Mouse (Mus musculus) hindbrain, embryonic 14.5 days (tissue): Measurements from ENCODE around the gene Tanc1. TPM values are rescaled to one million over a fixed set of nuclear protein-coding genes. Genes with fewer than 3 reads are reported as not detected.

Experiments
- ATAC-seq: fragments of 200-750 bp; cut with Nextera tagmentation; 2 replicates; pipeline ENCODE4 v1.8.0; 2017; ENCODE audit warnings: moderate number of reproducible peaks, mild to moderate bottlenecking, moderate TSS enrichment, moderate library complexity; ENCODE audit not compliant: low FRiP score
- DNase-seq: peaks from one replicate; pipeline ENCODE4 v3.0.0-alpha.2; 2015; ENCODE audit warnings: low spot score
- H3K27ac ChIP-seq: fragments of 300-500 bp; sonication (generic); 2 replicates; pipeline ENCODE4 v1.5.1; 2014; ENCODE audit warnings: mild to moderate bottlenecking, moderate library complexity
- H3K27me3 ChIP-seq: fragments of 300-500 bp; sonication (generic); 2 replicates; pipeline ENCODE4 v1.6.1; 2014; ENCODE audit warnings: mild to moderate bottlenecking, low read length, mixed read lengths; ENCODE audit not compliant: control insufficient read depth, insufficient read depth
- H3K36me3 ChIP-seq: fragments of 300-500 bp; sonication (generic); replicated peaks from 2 replicates; pipeline ENCODE4 v1.6.1; 2014; ENCODE audit not compliant: control insufficient read depth, insufficient read depth
- H3K4me1 ChIP-seq: fragments of 300-500 bp; sonication (generic); replicated peaks from 2 replicates; pipeline ENCODE4 v1.6.1; 2014; ENCODE audit warnings: antibody characterized with exemption, low read length, mixed read lengths; ENCODE audit not compliant: control insufficient read depth, insufficient read depth
- H3K4me2 ChIP-seq: fragments of 300-500 bp; sonication (generic); replicated peaks from 2 replicates; pipeline ENCODE4 v1.6.1; 2014; ENCODE audit warnings: mild to moderate bottlenecking, moderate library complexity
- H3K4me3 ChIP-seq: fragments of 300-500 bp; sonication (generic); replicated peaks from 2 replicates; pipeline ENCODE4 v1.5.1; 2014; ENCODE audit warnings: mild to moderate bottlenecking, low read length
- H3K9ac ChIP-seq: fragments of 300-500 bp; sonication (generic); 2 replicates; pipeline ENCODE4 v1.6.1; 2014
- H3K9me3 ChIP-seq: fragments of 300-500 bp; sonication (generic); 2 replicates; pipeline ENCODE4 v1.6.1; 2016; ENCODE audit warnings: low read length; ENCODE audit not compliant: control insufficient read depth
- WGBS: fragments of 180-500 bp; shearing (Covaris S2); extraction: QIAGEN DNeasy Blood & Tissue Kit; methylation state at CpG from one replicate; pipeline ENCODE4 v1.1.7; 2014; 5-methylcytosine and 5-hydroxymethylcytosine counted together
- polyA plus RNA-seq: library from polyadenylated mRNA; unstranded; fragments of >200 nt; fragmentation: Nextera tagmentation; extraction: Ambion mirVana; gene quantifications from 2 replicates; pipeline ENCODE4 v1.2.1, GENCODE M21; 2014

Gene Tanc1
- polyA plus RNA-seq, 1 experiment from 2014 or later: 7.9 TPM

GRCm38 (mm10) chr2:59794838-59795237 lies 183.0 kb downstream of the Tanc1 start:
- ATAC-seq: no peak
- no peaks in the 10 kb centered on the region for H3K36me3 ChIP-seq
- 84% methylated on average over 6 of the region's 6 CpGs for WGBS
- no peaks in the 10 kb centered on the region for H3K27me3 ChIP-seq
- no peaks in the 10 kb centered on the region; the same call in 1 of the 2 replicates for H3K4me1 ChIP-seq
- no peak overlapping the region for H3K9ac ChIP-seq
- no peak for DNase-seq
- H3K4me3 ChIP-seq: no peak overlapping the region
- no peak overlapping the region for H3K4me2 ChIP-seq
- no peaks in the 10 kb centered on the region for H3K9me3 ChIP-seq
- H3K27ac ChIP-seq: no peak overlapping the region

- no peak overlapping the region for H3K4me3 ChIP-seq
- no peaks in the 10 kb centered on the region for H3K9me3 ChIP-seq
- H3K27ac ChIP-seq: no peak overlapping the region
- H3K27me3 ChIP-seq: no peaks in the 10 kb centered on the region
- no peaks in the 10 kb centered on the region for H3K36me3 ChIP-seq
- ATAC-seq (no peak), DNase-seq (no peak)
- no peak overlapping the region for H3K4me2 ChIP-seq
- no peak overlapping the region for H3K9ac ChIP-seq
- no peaks in the 10 kb centered on the region; the same call in 1 of the 2 replicates for H3K4me1 ChIP-seq
- 73% methylated on average over 16 of the region's 16 CpGs for WGBS
Observed at GRCm38 (mm10) chr2:59798934-59799532, 187.2 kb downstream of the Tanc1 start.

- no peak for ATAC-seq
- no peaks in the 10 kb centered on the region for H3K36me3 ChIP-seq
- no peaks in the 10 kb centered on the region for H3K27me3 ChIP-seq
- WGBS: 80% methylated on average over 14 of the region's 14 CpGs
- no peak overlapping the region for H3K4me3 ChIP-seq
- no peaks in the 10 kb centered on the region for H3K9me3 ChIP-seq
- H3K9ac ChIP-seq: no peak overlapping the region
- no peak for DNase-seq
- no peak overlapping the region for H3K4me2 ChIP-seq
- no peak overlapping the region for H3K27ac ChIP-seq
- H3K4me1 ChIP-seq: no peaks in the 10 kb centered on the region; the same call in 1 of the 2 replicates
Observed at GRCm38 (mm10) chr2:59799572-59799971, 187.7 kb downstream of the Tanc1 start.

GRCm38 (mm10) chr2:59800481-59801266 lies 188.8 kb downstream of the Tanc1 start:
- no peak for ATAC-seq
- H3K36me3 ChIP-seq: no peaks in the 10 kb centered on the region
- 94% methylated on average over 18 of the region's 18 CpGs for WGBS
- no peak overlapping the region for H3K9ac ChIP-seq
- H3K4me2 ChIP-seq: no peak overlapping the region
- no peak for DNase-seq
- H3K9me3 ChIP-seq: no peaks in the 10 kb centered on the region
- H3K27me3 ChIP-seq: no peaks in the 10 kb centered on the region
- H3K27ac ChIP-seq: no peak overlapping the region
- H3K4me3 ChIP-seq: no peak overlapping the region
- no peaks in the 10 kb centered on the region; the same call in 1 of the 2 replicates for H3K4me1 ChIP-seq

GRCm38 (mm10) chr2:59802722-59803387 lies 191.0 kb downstream of the Tanc1 start:
- Histone ChIP-seq H3K27me3 (no peaks in the 10 kb centered on the region), H3K9me3 (no peaks in the 10 kb centered on the region), H3K4me2 (no peak overlapping the region), H3K27ac (no peak overlapping the region), H3K4me1 (no peaks in the 10 kb centered on the region; the same call in 1 of the 2 replicates), H3K36me3 (no peaks in the 10 kb centered on the region), H3K9ac (no peak overlapping the region), H3K4me3 (no peak overlapping the region)
- DNase-seq (no peak), ATAC-seq (no peak)
- WGBS: 90% methylated on average over 8 of the region's 8 CpGs

- peaks cover 7% of the 10 kb centered on the region; the same call in 1 of the 2 replicates for H3K4me1 ChIP-seq
- no peak overlapping the region for H3K4me2 ChIP-seq
- ATAC-seq (no peak), DNase-seq (no peak)
- no peaks in the 10 kb centered on the region for H3K36me3 ChIP-seq
- H3K27me3 ChIP-seq: no peaks in the 10 kb centered on the region
- H3K27ac ChIP-seq: no peak overlapping the region
- no peaks in the 10 kb centered on the region for H3K9me3 ChIP-seq
- 29% methylated on average over 2 of the region's 2 CpGs for WGBS
- no peak overlapping the region for H3K9ac ChIP-seq
- no peak overlapping the region for H3K4me3 ChIP-seq
Observed at GRCm38 (mm10) chr2:59805595-59805994, 193.8 kb downstream of the Tanc1 start.

- no peak overlapping the region for H3K4me3 ChIP-seq
- H3K4me2 ChIP-seq: no peak overlapping the region
- H3K4me1 ChIP-seq: peaks cover 10% of the 10 kb centered on the region; the same call in 1 of the 2 replicates
- no peak for DNase-seq
- ATAC-seq: no peak
- no peaks in the 10 kb centered on the region for H3K27me3 ChIP-seq
- no peak overlapping the region for H3K9ac ChIP-seq
- no peaks in the 10 kb centered on the region for H3K9me3 ChIP-seq
- WGBS: 19% methylated on average over 6 of the region's 6 CpGs
- H3K27ac ChIP-seq: no peak overlapping the region
- H3K36me3 ChIP-seq: no peaks in the 10 kb centered on the region
Observed at GRCm38 (mm10) chr2:59806038-59806437, 194.2 kb downstream of the Tanc1 start.

- ATAC-seq: no peak
- Histone ChIP-seq H3K9me3 (no peaks in the 10 kb centered on the region), H3K4me1 (peaks cover 10% of the 10 kb centered on the region; the same call in 1 of the 2 replicates), H3K4me3 (no peak overlapping the region), H3K4me2 (no peak overlapping the region), H3K36me3 (no peaks in the 10 kb centered on the region), H3K27me3 (no peaks in the 10 kb centered on the region), H3K9ac (no peak overlapping the region), H3K27ac (no peak overlapping the region)
- DNase-seq: no peak
- 89% methylated on average over 4 of the region's 4 CpGs for WGBS
Observed at GRCm38 (mm10) chr2:59808608-59809007, 196.8 kb downstream of the Tanc1 start.

- H3K27me3 ChIP-seq: no peaks in the 10 kb centered on the region
- no peaks in the 10 kb centered on the region for H3K9me3 ChIP-seq
- H3K4me3 ChIP-seq: no peak overlapping the region
- no peak for DNase-seq
- ATAC-seq: no peak
- no peak overlapping the region for H3K4me2 ChIP-seq
- no peak overlapping the region for H3K9ac ChIP-seq
- peak overlapping the region; percentile 32; the same call in 1 of the 2 replicates for H3K27ac ChIP-seq
- no peaks in the 10 kb centered on the region for H3K36me3 ChIP-seq
- peaks cover 10% of the 10 kb centered on the region; the same call in 1 of the 2 replicates for H3K4me1 ChIP-seq
- 74% methylated on average over 7 of the region's 7 CpGs for WGBS
Observed at GRCm38 (mm10) chr2:59810039-59810438, 198.2 kb downstream of the Tanc1 start.
